Mouse (Mus musculus) intestine, embryonic 15.5 days (tissue): ENCODE results near the gene Ampd2. TPM values are rescaled to one million over a fixed set of nuclear protein-coding genes. Genes with fewer than 3 reads are reported as not detected.

Experiments used
- ATAC-seq: fragments of 200-750 bp; cut with Nextera tagmentation; 2 replicates; pipeline ENCODE4 v1.8.0; 2017; ENCODE audit warnings: moderate TSS enrichment, moderate library complexity
- H3K27ac ChIP-seq: fragments of 300-500 bp; sonication (generic); 2 replicates; pipeline ENCODE4 v1.5.1; 2015; ENCODE audit warnings: mild to moderate bottlenecking, inconsistent platforms
- H3K27me3 ChIP-seq: fragments of 300-500 bp; sonication (generic); replicated peaks from 2 replicates; pipeline ENCODE4 v1.6.1; 2015; ENCODE audit warnings: inconsistent platforms
- H3K36me3 ChIP-seq: fragments of 300-500 bp; sonication (generic); 2 replicates; pipeline ENCODE4 v1.6.1; 2015; ENCODE audit warnings: inconsistent platforms
- H3K4me1 ChIP-seq: fragments of 300-500 bp; sonication (generic); replicated peaks from 2 replicates; pipeline ENCODE4 v1.6.1; 2015; ENCODE audit warnings: inconsistent platforms
- H3K4me2 ChIP-seq: fragments of 300-500 bp; sonication (generic); replicated peaks from 2 replicates; pipeline ENCODE4 v1.6.1; 2015; ENCODE audit warnings: mild to moderate bottlenecking, inconsistent platforms
- H3K4me3 ChIP-seq: fragments of 300-500 bp; sonication (generic); replicated peaks from 2 replicates; pipeline ENCODE4 v1.5.1; 2015; ENCODE audit warnings: inconsistent platforms
- H3K9ac ChIP-seq: fragments of 300-500 bp; sonication (generic); 2 replicates; pipeline ENCODE4 v1.6.1; 2015; ENCODE audit warnings: inconsistent platforms
- H3K9me3 ChIP-seq: fragments of 300-500 bp; sonication (generic); 2 replicates; pipeline ENCODE4 v1.6.1; 2016; ENCODE audit warnings: inconsistent platforms
- WGBS: fragments of 180-500 bp; shearing (Covaris S2); methylation state at CpG from one replicate; pipeline ENCODE4 v1.1.7; 2015; 5-methylcytosine and 5-hydroxymethylcytosine counted together
- polyA plus RNA-seq: library from polyadenylated mRNA; unstranded; fragments of >200 nt; fragmentation: Nextera tagmentation; extraction: Ambion mirVana; gene quantifications from 2 replicates; pipeline ENCODE4 v1.2.1, GENCODE M21; 2015

Gene Ampd2
- polyA plus RNA-seq, result 49.9 and 53.6 TPM in 2 replicates

DNA sequence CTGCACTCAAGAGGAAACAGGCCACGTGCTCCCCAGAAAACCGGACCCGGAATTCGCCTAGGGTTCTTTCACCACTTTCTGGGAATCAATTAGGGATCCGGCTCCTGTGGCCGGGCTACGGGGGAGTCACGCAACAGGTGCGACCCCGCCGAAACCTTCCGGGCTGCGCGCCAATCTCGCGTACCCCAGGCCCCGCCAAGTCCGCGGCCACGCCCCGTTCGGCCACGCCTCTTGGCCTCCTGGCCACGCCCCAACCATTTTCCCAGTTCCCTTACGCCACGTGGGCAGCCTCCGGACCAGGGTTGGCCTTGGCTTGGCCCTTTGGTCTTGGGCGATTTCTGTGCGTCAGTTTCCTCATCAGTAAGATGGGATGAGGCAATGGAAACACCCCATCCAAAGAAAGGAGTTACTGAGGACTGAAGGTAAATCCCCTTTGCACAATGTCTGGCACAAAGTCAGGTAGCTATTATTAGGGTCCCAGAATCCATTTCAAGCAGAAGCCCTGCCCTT lies at the start of gene Ampd2:
Gene Ampd2, minus strand, starts transcription at position 182 of the 510 bp plus-strand sequence.
- H3K36me3 ChIP-seq, result no peaks in the 10 kb centered on the region
- H3K4me3 ChIP-seq, result peak within 1 kb of the TSS; percentile 73
- H3K9me3 ChIP-seq, result no peaks in the 10 kb centered on the region
- peak within 1 kb of the TSS; percentile 96 for H3K27ac ChIP-seq
- peak within 1 kb of the TSS; percentile 75 for H3K9ac ChIP-seq
- peak; percentile 65 for ATAC-seq
- no peaks in the 10 kb centered on the region for H3K27me3 ChIP-seq
- peak within 1 kb of the TSS; percentile 97 for H3K4me2 ChIP-seq
- under 1% methylated on average over 29 of the region's 29 CpGs for WGBS
- peaks cover 52% of the 10 kb centered on the region for H3K4me1 ChIP-seq

DNA sequence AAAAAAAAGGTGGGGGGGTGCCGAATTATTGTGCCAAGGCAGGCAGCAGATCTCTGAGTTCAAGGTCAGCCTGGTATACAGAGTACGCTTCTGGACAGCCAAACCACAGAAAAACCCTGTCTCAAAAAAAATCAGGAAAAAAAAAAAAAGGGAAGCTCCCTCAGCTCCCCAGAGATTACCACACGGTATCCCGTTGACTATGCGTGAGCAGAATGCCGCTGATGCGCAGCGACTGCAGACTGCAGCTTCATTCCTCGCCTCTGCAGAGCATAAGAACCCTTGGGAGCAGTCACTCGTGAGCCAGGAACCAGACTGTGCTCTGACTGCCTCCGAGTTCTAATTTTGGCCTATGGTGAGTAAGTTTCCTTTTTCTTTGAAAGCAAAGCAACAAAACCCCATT lies 48.2 kb upstream of the Ampd2 start:
- no peak overlapping the region for H3K27ac ChIP-seq
- H3K9me3 ChIP-seq, result no peaks in the 10 kb centered on the region
- H3K4me2 ChIP-seq, result no peak overlapping the region
- 83% methylated on average over 11 of the region's 11 CpGs for WGBS
- no peaks in the 10 kb centered on the region for H3K27me3 ChIP-seq
- no peak overlapping the region for H3K4me3 ChIP-seq
- no peak overlapping the region for H3K9ac ChIP-seq
- ATAC-seq, result no peak
- H3K4me1 ChIP-seq, result peaks cover 14% of the 10 kb centered on the region
- H3K36me3 ChIP-seq, result no peaks in the 10 kb centered on the region; the same call in 1 of the 2 replicates

DNA sequence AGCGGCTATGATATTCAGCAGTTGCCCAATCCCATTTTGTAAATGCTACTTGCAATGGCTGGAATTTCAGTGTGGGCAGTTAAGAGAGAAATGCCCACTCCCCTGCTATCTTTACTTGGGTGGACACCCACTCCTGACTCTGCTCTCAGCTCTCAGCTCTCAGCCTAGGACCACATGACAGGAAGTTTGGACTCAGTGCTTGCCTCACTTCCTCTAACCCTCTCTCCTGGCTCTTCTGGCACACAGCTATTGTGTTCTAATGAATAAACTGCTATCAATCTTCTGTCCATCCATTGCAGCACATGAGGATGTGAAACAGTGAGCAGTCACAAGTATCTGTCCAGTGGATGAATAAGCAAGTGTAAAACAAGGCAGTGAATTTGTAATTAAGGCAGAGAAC lies 46.0 kb upstream of the Ampd2 start:
- Histone ChIP-seq H3K4me1 (peaks cover 14% of the 10 kb centered on the region), H3K27ac (peak overlapping the region; percentile 61), H3K36me3 (no peaks in the 10 kb centered on the region; the same call in 1 of the 2 replicates), H3K27me3 (no peaks in the 10 kb centered on the region), H3K9ac (no peak overlapping the region), H3K4me2 (no peak overlapping the region), H3K4me3 (no peak overlapping the region), H3K9me3 (no peaks in the 10 kb centered on the region)
- 82% methylated on average over 1 of the region's 1 CpGs for WGBS
- ATAC-seq, result no peak

DNA sequence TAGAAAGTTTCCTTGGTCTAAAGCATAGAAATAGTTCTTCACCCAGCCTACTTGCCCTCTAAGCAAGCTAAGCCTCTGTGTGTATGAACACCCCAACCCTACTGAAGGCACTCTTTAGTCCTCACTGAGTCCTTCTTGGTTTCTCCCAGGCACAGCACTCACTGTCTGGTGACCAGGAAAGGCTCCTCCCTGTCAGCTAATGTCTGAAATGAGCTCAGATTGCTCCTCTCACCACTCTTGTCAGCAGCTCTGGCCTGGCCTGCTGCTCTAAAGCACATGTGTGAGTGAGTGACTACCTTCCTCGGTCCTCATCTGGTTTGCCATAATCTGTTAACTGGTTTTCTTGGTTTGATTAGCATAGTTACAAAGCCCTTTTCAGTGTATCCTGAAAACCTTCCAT lies 45.4 kb upstream of the Ampd2 start:
- Histone ChIP-seq H3K4me2 (no peak overlapping the region), H3K27ac (peak overlapping the region; percentile 61), H3K4me1 (peaks cover 14% of the 10 kb centered on the region), H3K4me3 (no peak overlapping the region), H3K36me3 (no peaks in the 10 kb centered on the region; the same call in 1 of the 2 replicates), H3K9me3 (no peaks in the 10 kb centered on the region), H3K9ac (no peak overlapping the region), H3K27me3 (no peaks in the 10 kb centered on the region)
- peak; percentile 52 for ATAC-seq
- WGBS, result 67% methylated on average over 1 of the region's 1 CpGs

DNA sequence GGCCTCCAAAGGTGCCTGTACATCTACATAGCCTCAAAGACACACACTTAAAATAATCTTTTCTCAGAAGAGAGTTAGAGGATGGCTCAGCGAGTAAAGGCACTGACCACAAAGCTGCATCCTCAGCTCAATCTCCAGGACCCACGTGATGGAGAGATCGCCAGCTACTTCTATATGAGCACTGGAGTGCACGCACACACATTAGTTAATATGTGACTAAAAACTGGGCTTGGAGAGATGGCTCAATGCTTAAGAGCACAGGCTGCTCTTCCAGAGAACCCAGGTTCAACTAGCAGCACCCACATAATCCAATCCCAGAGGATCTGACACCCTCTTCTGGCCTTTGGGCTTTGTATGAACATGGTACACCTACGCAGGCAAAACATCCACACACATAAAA lies 44.8 kb upstream of the Ampd2 start:
- ATAC-seq, result peak; percentile 85

DNA sequence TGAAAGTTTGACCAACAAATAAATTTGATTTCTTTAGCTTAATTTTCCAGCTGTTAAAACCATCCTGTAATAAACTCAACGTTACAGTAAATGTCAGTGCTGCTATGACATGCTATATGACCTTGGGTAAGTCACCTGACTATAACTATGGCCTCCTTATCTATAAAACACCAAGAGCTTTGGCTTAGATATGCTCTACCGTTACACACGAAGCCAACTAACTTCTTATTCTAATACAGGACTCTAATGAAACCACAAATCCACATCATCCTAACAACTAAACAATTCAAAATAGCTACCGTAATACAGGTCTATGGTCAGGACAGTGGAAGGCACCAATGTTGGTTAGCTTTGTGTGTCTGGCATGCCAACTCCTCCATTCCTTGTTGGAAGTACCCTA lies 43.4 kb upstream of the Ampd2 start:
- no peak for ATAC-seq
- Histone ChIP-seq H3K27me3 (no peaks in the 10 kb centered on the region), H3K9me3 (no peaks in the 10 kb centered on the region), H3K9ac (no peak overlapping the region), H3K4me1 (peaks cover 14% of the 10 kb centered on the region), H3K36me3 (no peaks in the 10 kb centered on the region), H3K4me2 (no peak overlapping the region), H3K27ac (no peak overlapping the region), H3K4me3 (no peak overlapping the region)
- WGBS, result 81% methylated on average over 4 of the region's 4 CpGs

More for the DNA sequence above, 44.8 kb upstream of the Ampd2 start:
- no peak overlapping the region for H3K9ac ChIP-seq
- no peak overlapping the region for H3K4me2 ChIP-seq
- 59% methylated on average over 5 of the region's 5 CpGs for WGBS
- peak overlapping the region; percentile 61 for H3K27ac ChIP-seq
- H3K4me3 ChIP-seq, result no peak overlapping the region
- H3K27me3 ChIP-seq, result no peaks in the 10 kb centered on the region
- H3K36me3 ChIP-seq, result no peaks in the 10 kb centered on the region
- H3K9me3 ChIP-seq, result no peaks in the 10 kb centered on the region
- peaks cover 14% of the 10 kb centered on the region for H3K4me1 ChIP-seq

DNA sequence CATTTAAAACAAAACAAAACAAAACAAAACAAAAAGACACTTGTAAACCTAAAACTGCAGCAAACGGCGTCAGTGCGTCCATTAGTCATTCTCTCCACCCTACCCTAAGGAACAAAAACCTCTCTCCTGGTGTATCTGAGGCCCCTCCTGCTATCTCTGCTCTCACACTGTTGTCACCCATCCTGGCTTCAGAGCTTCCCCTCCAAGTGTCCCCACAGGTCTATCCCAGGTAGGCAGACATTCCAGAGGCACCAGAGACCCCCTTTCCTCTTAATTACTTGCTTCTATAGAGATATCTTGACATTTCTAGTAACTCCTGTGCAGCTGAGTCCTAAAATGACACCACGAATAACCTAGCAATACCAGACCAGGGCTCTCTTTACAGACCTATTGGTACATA lies 42.9 kb upstream of the Ampd2 start:
- no peak overlapping the region for H3K4me2 ChIP-seq
- 85% methylated on average over 4 of the region's 4 CpGs for WGBS
- H3K36me3 ChIP-seq, result no peaks in the 10 kb centered on the region
- peaks cover 14% of the 10 kb centered on the region for H3K4me1 ChIP-seq
- H3K9ac ChIP-seq, result no peak overlapping the region
- H3K27ac ChIP-seq, result no peak overlapping the region
- H3K27me3 ChIP-seq, result no peaks in the 10 kb centered on the region
- no peaks in the 10 kb centered on the region for H3K9me3 ChIP-seq
- ATAC-seq, result no peak
- H3K4me3 ChIP-seq, result no peak overlapping the region

DNA sequence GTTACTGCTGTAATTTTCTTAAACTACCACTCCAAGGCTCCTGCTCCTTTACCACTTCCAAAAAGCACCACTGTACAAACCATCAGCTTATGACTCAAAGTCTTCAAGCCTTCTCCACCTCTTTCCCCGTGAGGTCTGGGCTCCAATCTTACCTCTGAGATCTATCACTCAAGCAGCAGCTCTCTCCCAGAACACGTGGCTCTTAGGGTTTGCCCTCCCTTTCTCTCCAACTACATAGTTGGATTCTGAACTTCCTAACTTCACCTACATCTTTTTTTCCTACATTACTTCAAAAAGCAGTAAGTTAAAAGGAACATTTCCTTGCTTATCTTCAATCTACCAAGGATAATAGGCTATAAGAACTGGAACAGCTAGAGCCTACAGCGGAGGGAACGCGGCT lies 42.1 kb upstream of the Ampd2 start:
- H3K27me3 ChIP-seq, result no peaks in the 10 kb centered on the region
- no peak overlapping the region for H3K4me3 ChIP-seq
- no peak overlapping the region for H3K9ac ChIP-seq
- peaks cover 14% of the 10 kb centered on the region for H3K4me1 ChIP-seq
- H3K27ac ChIP-seq, result no peak overlapping the region
- H3K36me3 ChIP-seq, result no peaks in the 10 kb centered on the region
- 66% methylated on average over 5 of the region's 5 CpGs for WGBS
- H3K4me2 ChIP-seq, result no peak overlapping the region
- no peaks in the 10 kb centered on the region for H3K9me3 ChIP-seq
- ATAC-seq, result no peak

DNA sequence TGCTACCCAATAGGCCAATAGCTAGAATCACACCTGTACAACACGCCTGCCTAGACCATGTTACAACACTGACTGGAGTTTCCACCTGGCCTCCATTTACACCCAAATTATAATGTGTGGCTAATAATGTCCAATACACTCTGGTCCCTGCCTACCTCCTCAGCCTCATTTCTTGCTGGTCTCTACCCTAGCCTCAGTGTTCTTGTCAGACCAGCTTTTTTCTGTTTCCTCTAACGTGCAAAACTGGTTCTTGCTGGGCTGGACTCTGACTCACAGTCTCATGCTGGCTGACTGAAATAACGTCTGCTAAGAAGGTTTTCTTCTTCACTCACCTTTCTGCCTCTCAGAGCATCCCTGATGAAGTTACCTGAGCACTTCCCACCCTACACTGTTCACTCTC lies 39.9 kb upstream of the Ampd2 start:
- Histone ChIP-seq H3K4me1 (peaks cover 3% of the 10 kb centered on the region), H3K4me2 (no peak overlapping the region), H3K27ac (no peak overlapping the region), H3K4me3 (no peak overlapping the region), H3K27me3 (no peaks in the 10 kb centered on the region), H3K9ac (no peak overlapping the region), H3K36me3 (0 out of 2 replicates have a peak, but pooled peaks cover under 1% of the 10 kb centered on the region), H3K9me3 (no peaks in the 10 kb centered on the region)
- no peak for ATAC-seq
- 76% methylated on average over 3 of the region's 3 CpGs for WGBS

DNA sequence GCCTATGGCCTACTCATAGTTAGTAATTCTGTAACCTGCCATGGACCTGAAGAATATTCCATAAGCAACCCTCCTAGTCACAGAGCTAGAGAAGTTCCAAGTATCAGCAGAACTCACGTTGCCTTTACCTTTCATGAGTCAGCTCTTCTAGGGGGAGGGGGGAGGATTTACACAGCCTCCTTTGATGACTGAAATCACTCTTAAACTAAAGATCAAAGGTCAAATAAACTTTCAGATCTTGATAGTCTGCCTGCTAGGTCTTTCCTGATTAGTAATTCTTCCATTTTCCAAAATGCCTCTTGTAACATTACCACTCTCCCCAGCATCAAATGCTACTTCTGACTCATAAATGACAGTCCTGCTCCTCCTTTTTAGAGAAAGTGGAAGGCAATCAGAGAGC lies 37.7 kb upstream of the Ampd2 start:
- H3K9ac ChIP-seq, result no peak overlapping the region
- H3K27ac ChIP-seq, result no peak overlapping the region
- peak; percentile 68 for ATAC-seq
- peaks cover 5% of the 10 kb centered on the region; the same call in 1 of the 2 replicates for H3K36me3 ChIP-seq
- H3K4me1 ChIP-seq, result no peaks in the 10 kb centered on the region; the same call in 1 of the 2 replicates
- H3K4me2 ChIP-seq, result no peak overlapping the region
- 35% methylated on average over 1 of the region's 1 CpGs for WGBS
- no peaks in the 10 kb centered on the region for H3K9me3 ChIP-seq
- no peak overlapping the region for H3K4me3 ChIP-seq
- H3K27me3 ChIP-seq, result no peaks in the 10 kb centered on the region

DNA sequence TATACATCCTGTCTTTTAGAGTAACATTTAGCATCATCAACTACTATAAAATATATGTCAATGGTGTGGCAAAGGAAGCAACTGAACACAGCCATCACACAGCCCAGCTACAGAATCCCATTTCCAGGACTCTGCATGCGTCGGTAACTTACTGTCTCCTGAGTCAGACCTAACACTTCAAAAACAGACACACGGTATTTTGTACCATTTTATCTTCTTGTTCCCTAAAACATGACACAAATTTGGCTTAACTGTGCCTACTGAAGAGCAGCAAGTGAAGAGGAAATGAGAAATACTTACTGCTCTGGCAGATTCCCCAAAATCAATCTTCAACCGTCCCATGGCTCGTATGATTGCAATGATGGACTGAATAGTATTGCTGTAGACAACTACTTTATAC lies 36.8 kb upstream of the Ampd2 start:
- Histone ChIP-seq H3K4me2 (no peak overlapping the region), H3K4me3 (no peak overlapping the region), H3K9ac (no peak overlapping the region), H3K27ac (no peak overlapping the region), H3K36me3 (peaks cover 6% of the 10 kb centered on the region; the same call in 1 of the 2 replicates), H3K4me1 (no peaks in the 10 kb centered on the region; the same call in 1 of the 2 replicates), H3K9me3 (no peaks in the 10 kb centered on the region), H3K27me3 (no peaks in the 10 kb centered on the region)
- no peak for ATAC-seq
- WGBS, result 85% methylated on average over 5 of the region's 5 CpGs

DNA sequence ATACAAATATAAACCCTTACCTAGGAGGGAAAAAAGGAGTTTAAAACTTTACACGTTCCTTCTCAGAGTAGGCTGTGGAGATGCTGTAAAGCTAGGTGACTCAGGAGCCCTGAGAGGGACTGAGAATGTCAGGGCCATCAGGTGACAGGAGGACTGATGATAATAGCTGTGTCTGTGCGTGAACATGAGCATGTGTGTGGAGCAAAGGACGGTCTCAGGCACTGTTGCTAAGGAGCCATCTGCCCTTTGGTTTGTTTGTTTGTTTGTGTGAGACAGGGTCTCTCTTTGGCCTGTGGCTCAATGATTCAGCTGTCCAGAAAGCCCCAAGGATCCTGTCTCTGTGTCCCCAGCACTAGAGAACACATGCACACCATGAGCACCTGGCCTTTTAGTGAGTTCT lies 34.6 kb upstream of the Ampd2 start:
- no peaks in the 10 kb centered on the region; the same call in 1 of the 2 replicates for H3K4me1 ChIP-seq
- H3K27ac ChIP-seq, result no peak overlapping the region
- 84% methylated on average over 3 of the region's 3 CpGs for WGBS
- H3K9ac ChIP-seq, result no peak overlapping the region
- no peak overlapping the region for H3K4me3 ChIP-seq
- H3K36me3 ChIP-seq, result peaks cover 11% of the 10 kb centered on the region
- ATAC-seq, result no peak
- H3K9me3 ChIP-seq, result no peaks in the 10 kb centered on the region
- no peaks in the 10 kb centered on the region for H3K27me3 ChIP-seq
- no peak overlapping the region for H3K4me2 ChIP-seq

DNA sequence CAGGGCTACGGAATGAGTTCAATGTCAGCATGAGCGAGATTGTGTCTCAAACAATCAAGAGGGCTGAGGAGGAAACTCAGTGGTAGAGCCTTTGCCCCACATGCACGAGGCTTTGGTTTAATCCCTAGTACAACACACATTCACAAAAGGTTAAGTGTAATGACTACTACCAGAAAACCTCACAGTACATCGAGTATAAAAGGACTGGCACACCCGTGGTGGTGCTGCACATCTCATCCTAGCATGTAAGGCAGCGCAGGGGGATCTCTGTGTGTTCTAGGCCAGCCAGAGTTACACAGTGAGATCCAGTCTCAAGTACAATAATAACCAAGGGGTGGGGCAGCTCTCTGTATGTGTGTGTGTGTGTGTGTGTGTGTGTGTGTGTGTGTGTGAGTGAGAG lies 31.0 kb upstream of the Ampd2 start:
- Histone ChIP-seq H3K36me3 (peaks cover 15% of the 10 kb centered on the region), H3K27ac (no peak overlapping the region), H3K4me3 (no peak overlapping the region), H3K4me1 (no peaks in the 10 kb centered on the region), H3K27me3 (no peaks in the 10 kb centered on the region), H3K9ac (no peak overlapping the region), H3K4me2 (no peak overlapping the region), H3K9me3 (no peaks in the 10 kb centered on the region)
- no peak for ATAC-seq
- 88% methylated on average over 6 of the region's 6 CpGs for WGBS
